Mouse (Mus musculus): Measurements from ENCODE around the gene Cdkal1. TPM values are rescaled to one million over a fixed set of nuclear protein-coding genes. Genes with fewer than 3 reads are reported as not detected.

Gene Cdkal1
- polyA plus RNA-seq, 1 experiment from 2014 or later = 21.1 TPM

GRCm38 (mm10) chr13:29317703-29318102 is 537.8 kb downstream of the Cdkal1 start:
- Histone ChIP-seq H3K4me2 (ENCODE audit: low read depth, low read length) (no peak overlapping the region), H3K9ac (replicated peaks; ENCODE audit: low read depth, low read length) (no peak overlapping the region), H3K27me3 (ENCODE audit: control insufficient read depth, insufficient read depth, low read length) (no peaks in the 10 kb centered on the region), H3K4me1 (ENCODE audit: control insufficient read depth, insufficient read depth, low read length) (no peaks in the 10 kb centered on the region), H3K36me3 (ENCODE audit: control insufficient read depth, insufficient read depth, low read length) (no peaks in the 10 kb centered on the region), H3K4me3 (ENCODE audit: low read depth, low read length) (no peak overlapping the region), H3K27ac (ENCODE audit: low read depth, low read length) (no peak overlapping the region), H3K9me3 (ENCODE audit: control insufficient read depth, low read length) (no peaks in the 10 kb centered on the region)
- no peak for ATAC-seq (ENCODE audit: low read depth)
- WGBS = 86% methylated on average over 1 of the region's 1 CpGs

- Histone ChIP-seq H3K4me1 (ENCODE audit: control insufficient read depth, insufficient read depth, low read length) (no peaks in the 10 kb centered on the region), H3K36me3 (ENCODE audit: control insufficient read depth, insufficient read depth, low read length) (no peaks in the 10 kb centered on the region), H3K9me3 (ENCODE audit: control insufficient read depth, low read length) (no peaks in the 10 kb centered on the region), H3K9ac (replicated peaks; ENCODE audit: low read depth, low read length) (no peak overlapping the region), H3K27ac (ENCODE audit: low read depth, low read length) (no peak overlapping the region), H3K4me2 (ENCODE audit: low read depth, low read length) (no peak overlapping the region), H3K4me3 (ENCODE audit: low read depth, low read length) (no peak overlapping the region), H3K27me3 (ENCODE audit: control insufficient read depth, insufficient read depth, low read length) (no peaks in the 10 kb centered on the region)
- ATAC-seq (ENCODE audit: low read depth) = no peak
- 90% methylated on average over 5 of the region's 5 CpGs for WGBS
These were observed 539.2 kb downstream of the Cdkal1 start for GRCm38 (mm10) chr13:29316271-29316670.

- ATAC-seq (ENCODE audit: low read depth) = no peak
- no peak overlapping the region for H3K4me2 ChIP-seq (ENCODE audit: low read depth, low read length)
- no peaks in the 10 kb centered on the region for H3K9me3 ChIP-seq (ENCODE audit: control insufficient read depth, low read length)
- H3K4me3 ChIP-seq (ENCODE audit: low read depth, low read length) = no peak overlapping the region
- no peak overlapping the region for H3K9ac ChIP-seq (replicated peaks; ENCODE audit: low read depth, low read length)
- H3K4me1 ChIP-seq (ENCODE audit: control insufficient read depth, insufficient read depth, low read length) = no peaks in the 10 kb centered on the region
- 16% methylated on average over 2 of the region's 2 CpGs for WGBS
- H3K36me3 ChIP-seq (ENCODE audit: control insufficient read depth, insufficient read depth, low read length) = no peaks in the 10 kb centered on the region
- H3K27me3 ChIP-seq (ENCODE audit: control insufficient read depth, insufficient read depth, low read length) = no peaks in the 10 kb centered on the region
- H3K27ac ChIP-seq (ENCODE audit: low read depth, low read length) = no peak overlapping the region
These were observed 543.4 kb downstream of the Cdkal1 start for GRCm38 (mm10) chr13:29312026-29312425.

- no peak overlapping the region for H3K9ac ChIP-seq (replicated peaks; ENCODE audit: low read depth, low read length)
- H3K36me3 ChIP-seq (ENCODE audit: control insufficient read depth, insufficient read depth, low read length) = no peaks in the 10 kb centered on the region
- no peak overlapping the region for H3K4me2 ChIP-seq (ENCODE audit: low read depth, low read length)
- WGBS = 64% methylated on average over 6 of the region's 6 CpGs
- no peak for ATAC-seq (ENCODE audit: low read depth)
- H3K9me3 ChIP-seq (ENCODE audit: control insufficient read depth, low read length) = no peaks in the 10 kb centered on the region
- H3K4me3 ChIP-seq (ENCODE audit: low read depth, low read length) = no peak overlapping the region
- no peaks in the 10 kb centered on the region for H3K27me3 ChIP-seq (ENCODE audit: control insufficient read depth, insufficient read depth, low read length)
- H3K4me1 ChIP-seq (ENCODE audit: control insufficient read depth, insufficient read depth, low read length) = no peaks in the 10 kb centered on the region
- H3K27ac ChIP-seq (ENCODE audit: low read depth, low read length) = no peak overlapping the region
These were observed 548.1 kb downstream of the Cdkal1 start for GRCm38 (mm10) chr13:29307420-29307819.

- no peaks in the 10 kb centered on the region for H3K9me3 ChIP-seq (ENCODE audit: control insufficient read depth, low read length)
- no peak overlapping the region for H3K9ac ChIP-seq (replicated peaks; ENCODE audit: low read depth, low read length)
- H3K4me3 ChIP-seq (ENCODE audit: low read depth, low read length) = no peak overlapping the region
- H3K27ac ChIP-seq (ENCODE audit: low read depth, low read length) = no peak overlapping the region
- WGBS = 88% methylated on average over 9 of the region's 9 CpGs
- ATAC-seq (ENCODE audit: low read depth) = no peak
- H3K36me3 ChIP-seq (ENCODE audit: control insufficient read depth, insufficient read depth, low read length) = no peaks in the 10 kb centered on the region
- H3K4me1 ChIP-seq (ENCODE audit: control insufficient read depth, insufficient read depth, low read length) = no peaks in the 10 kb centered on the region
- H3K27me3 ChIP-seq (ENCODE audit: control insufficient read depth, insufficient read depth, low read length) = no peaks in the 10 kb centered on the region
- H3K4me2 ChIP-seq (ENCODE audit: low read depth, low read length) = no peak overlapping the region
These were observed 562.8 kb downstream of the Cdkal1 start for GRCm38 (mm10) chr13:29292608-29293240.

- Histone ChIP-seq H3K4me1 (ENCODE audit: control insufficient read depth, insufficient read depth, low read length) (no peaks in the 10 kb centered on the region), H3K4me2 (ENCODE audit: low read depth, low read length) (no peak overlapping the region), H3K9me3 (ENCODE audit: control insufficient read depth, low read length) (no peaks in the 10 kb centered on the region), H3K36me3 (ENCODE audit: control insufficient read depth, insufficient read depth, low read length) (no peaks in the 10 kb centered on the region), H3K4me3 (ENCODE audit: low read depth, low read length) (no peak overlapping the region), H3K9ac (replicated peaks; ENCODE audit: low read depth, low read length) (no peak overlapping the region), H3K27ac (ENCODE audit: low read depth, low read length) (no peak overlapping the region), H3K27me3 (ENCODE audit: control insufficient read depth, insufficient read depth, low read length) (no peaks in the 10 kb centered on the region)
- WGBS = 76% methylated on average over 4 of the region's 4 CpGs
- ATAC-seq (ENCODE audit: low read depth) = no peak
These were observed 564.9 kb downstream of the Cdkal1 start for GRCm38 (mm10) chr13:29290569-29290968.

GRCm38 (mm10) chr13:29285058-29285457 is 570.4 kb downstream of the Cdkal1 start:
- Histone ChIP-seq H3K9me3 (ENCODE audit: control insufficient read depth, low read length) (no peaks in the 10 kb centered on the region), H3K27me3 (ENCODE audit: control insufficient read depth, insufficient read depth, low read length) (no peaks in the 10 kb centered on the region), H3K4me3 (ENCODE audit: low read depth, low read length) (no peak overlapping the region), H3K9ac (replicated peaks; ENCODE audit: low read depth, low read length) (no peak overlapping the region), H3K4me2 (ENCODE audit: low read depth, low read length) (no peak overlapping the region), H3K4me1 (ENCODE audit: control insufficient read depth, insufficient read depth, low read length) (no peaks in the 10 kb centered on the region), H3K27ac (ENCODE audit: low read depth, low read length) (no peak overlapping the region), H3K36me3 (ENCODE audit: control insufficient read depth, insufficient read depth, low read length) (no peaks in the 10 kb centered on the region)
- no peak for ATAC-seq (ENCODE audit: low read depth)
- 51% methylated on average over 3 of the region's 3 CpGs for whole genome bisulfite sequencing

- H3K36me3 ChIP-seq (ENCODE audit: control insufficient read depth, insufficient read depth, low read length) = no peaks in the 10 kb centered on the region
- H3K27ac ChIP-seq (ENCODE audit: low read depth, low read length) = no peak overlapping the region
- no peaks in the 10 kb centered on the region for H3K4me1 ChIP-seq (ENCODE audit: control insufficient read depth, insufficient read depth, low read length)
- H3K9me3 ChIP-seq (ENCODE audit: control insufficient read depth, low read length) = no peaks in the 10 kb centered on the region
- ATAC-seq (ENCODE audit: low read depth) = no peak
- 62% methylated on average over 6 of the region's 6 CpGs for WGBS
- no peak overlapping the region for H3K9ac ChIP-seq (replicated peaks; ENCODE audit: low read depth, low read length)
- no peak overlapping the region for H3K4me2 ChIP-seq (ENCODE audit: low read depth, low read length)
- H3K4me3 ChIP-seq (ENCODE audit: low read depth, low read length) = no peak overlapping the region
- H3K27me3 ChIP-seq (ENCODE audit: control insufficient read depth, insufficient read depth, low read length) = no peaks in the 10 kb centered on the region
These were observed 573.9 kb downstream of the Cdkal1 start for GRCm38 (mm10) chr13:29281556-29281955.

- no peak for ATAC-seq (ENCODE audit: low read depth)
- Histone ChIP-seq H3K36me3 (ENCODE audit: control insufficient read depth, insufficient read depth, low read length) (no peaks in the 10 kb centered on the region), H3K27ac (ENCODE audit: low read depth, low read length) (no peak overlapping the region), H3K9ac (replicated peaks; ENCODE audit: low read depth, low read length) (no peak overlapping the region), H3K9me3 (ENCODE audit: control insufficient read depth, low read length) (no peaks in the 10 kb centered on the region), H3K27me3 (ENCODE audit: control insufficient read depth, insufficient read depth, low read length) (no peaks in the 10 kb centered on the region), H3K4me2 (ENCODE audit: low read depth, low read length) (no peak overlapping the region), H3K4me3 (ENCODE audit: low read depth, low read length) (no peak overlapping the region), H3K4me1 (ENCODE audit: control insufficient read depth, insufficient read depth, low read length) (peaks cover 11% of the 10 kb centered on the region; the same call in 1 of the 2 replicates)
- WGBS = 56% methylated on average over 4 of the region's 4 CpGs
These were observed 577.3 kb downstream of the Cdkal1 start for GRCm38 (mm10) chr13:29278156-29278555.

Measured in neural tube, embryonic 14.5 days (tissue).